Mouse (Mus musculus): ENCODE measurements around the gene Vmp1.
A peak's percentile ranks its signal among the peaks of the same experiment; 100 is the strongest.

The Vmp1 gene

GRCm38 (mm10) chr11:86584898-86585597 is 98.6 kb downstream of the Vmp1 start:
- DNase-seq (ENCODE audit: low spot score), result no peak

- no peak for DNase-seq (ENCODE audit: low spot score)
These were observed 99.4 kb downstream of the Vmp1 start for GRCm38 (mm10) chr11:86583990-86584897.

- DNase-seq (ENCODE audit: low spot score), result no peak
These were observed 100.3 kb downstream of the Vmp1 start for GRCm38 (mm10) chr11:86583313-86583825.

- DNase-seq (ENCODE audit: low spot score), result no peak
These were observed 100.9 kb downstream of the Vmp1 start for GRCm38 (mm10) chr11:86582543-86583260.

- DNase-seq (ENCODE audit: low spot score), result no peak
These were observed 101.6 kb downstream of the Vmp1 start for GRCm38 (mm10) chr11:86581943-86582542.

- peak; percentile 78 for DNase-seq (ENCODE audit: low spot score)
These were observed 102.3 kb downstream of the Vmp1 start for GRCm38 (mm10) chr11:86581250-86581753.

- DNase-seq (ENCODE audit: low spot score), result no peak
These were observed 103.1 kb downstream of the Vmp1 start for GRCm38 (mm10) chr11:86580319-86581113.

- DNase-seq (ENCODE audit: low spot score), result no peak
These were observed 103.8 kb downstream of the Vmp1 start for GRCm38 (mm10) chr11:86579731-86580318.

- DNase-seq (ENCODE audit: low spot score), result no peak
These were observed 104.6 kb downstream of the Vmp1 start for GRCm38 (mm10) chr11:86578809-86579730.

- no peak for DNase-seq (ENCODE audit: low spot score)
These were observed 105.4 kb downstream of the Vmp1 start for GRCm38 (mm10) chr11:86578106-86578808.

GRCm38 (mm10) chr11:86577231-86577630 is 106.4 kb downstream of the Vmp1 start:
- DNase-seq (ENCODE audit: low spot score), result no peak

GRCm38 (mm10) chr11:86575632-86576378 is 107.8 kb downstream of the Vmp1 start:
- no peak for DNase-seq (ENCODE audit: low spot score)

GRCm38 (mm10) chr11:86574408-86574807 is 109.2 kb downstream of the Vmp1 start:
- DNase-seq (ENCODE audit: low spot score), result no peak

- DNase-seq (ENCODE audit: low spot score), result no peak
These were observed 109.9 kb downstream of the Vmp1 start for GRCm38 (mm10) chr11:86573646-86574231.

GRCm38 (mm10) chr11:86572623-86573022 is 111.0 kb downstream of the Vmp1 start:
- DNase-seq (ENCODE audit: low spot score), result no peak

GRCm38 (mm10) chr11:86571871-86572270 is 111.8 kb downstream of the Vmp1 start:
- no peak for DNase-seq (ENCODE audit: low spot score)

- DNase-seq (ENCODE audit: low spot score), result no peak
These were observed 112.4 kb downstream of the Vmp1 start for GRCm38 (mm10) chr11:86571047-86571855.

Measured in c-Kit-positive CD71-positive TER-119-positive erythroid progenitor cells, embryonic 14.5 days (primary cell).